Mouse (Mus musculus): ENCODE results near the gene Eif2ak1.
A peak's percentile ranks its signal among the peaks of the same experiment; 100 is the strongest.

Eif2ak1 gene

DNA sequence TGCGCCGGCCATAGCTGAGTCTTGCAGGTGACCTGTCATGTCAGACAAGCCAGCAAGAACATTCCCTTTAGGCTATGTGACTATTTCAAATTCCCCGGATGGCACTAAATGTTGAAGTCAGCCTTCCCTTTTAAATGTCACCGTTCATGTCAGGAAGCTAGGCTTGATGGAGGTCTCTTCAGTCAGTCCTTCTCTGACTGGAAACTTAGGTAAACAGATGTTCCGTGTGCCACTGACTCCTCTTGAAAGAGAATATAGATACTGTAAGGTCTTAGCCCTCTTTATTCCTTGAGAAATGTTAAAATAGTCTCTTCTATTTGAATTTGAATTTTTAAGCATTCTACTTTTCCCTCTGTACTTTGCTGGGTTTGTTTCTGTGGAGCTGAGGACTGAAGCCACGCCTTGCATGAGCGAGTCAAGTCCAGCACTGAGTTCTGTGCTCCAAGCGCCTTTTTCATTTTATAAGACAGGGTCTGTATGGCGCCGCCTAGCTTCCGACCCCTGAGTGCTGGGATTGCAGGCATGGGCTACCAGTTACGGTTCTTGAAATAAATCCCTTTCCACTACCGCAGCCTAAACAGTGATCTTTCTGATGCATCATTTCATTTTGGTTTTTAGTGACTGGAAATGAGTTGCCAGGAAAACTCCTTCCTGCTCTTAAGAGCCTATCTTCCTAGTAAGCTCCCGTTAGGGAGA lies 80.2 kb downstream of the Eif2ak1 start, which contains the start of gene Ankrd61:
Ankrd61 (minus strand) TSS at position 51 of the 696 bp plus-strand sequence.
- DNase-seq (ENCODE audit: low read depth) = no peak

GRCm38 (mm10) chr5:143902111-143902510 lies 84.5 kb downstream of the Eif2ak1 start:
- no peak for DNase-seq (ENCODE audit: low read depth)

DNA sequence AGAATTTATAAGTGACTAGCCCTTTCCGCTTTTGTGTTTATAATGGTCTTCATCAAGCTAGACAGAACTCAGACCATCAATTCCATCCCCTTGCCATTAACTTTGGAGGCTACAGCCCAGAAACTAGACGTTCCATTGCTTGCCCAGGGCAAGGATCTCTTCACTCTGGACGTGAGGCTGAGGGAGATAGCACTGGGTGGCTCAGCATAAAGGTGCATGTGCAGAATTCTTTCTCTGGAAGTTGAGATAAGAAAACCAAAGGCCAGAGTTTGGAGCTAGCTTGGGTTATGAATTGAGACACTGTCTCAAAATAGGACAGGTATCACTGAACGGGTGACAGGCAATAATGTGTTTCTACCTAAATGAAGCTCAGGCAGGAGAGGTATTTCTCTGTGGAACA lies 86.2 kb downstream of the Eif2ak1 start:
- no peak for DNase-seq (ENCODE audit: low read depth)

DNA sequence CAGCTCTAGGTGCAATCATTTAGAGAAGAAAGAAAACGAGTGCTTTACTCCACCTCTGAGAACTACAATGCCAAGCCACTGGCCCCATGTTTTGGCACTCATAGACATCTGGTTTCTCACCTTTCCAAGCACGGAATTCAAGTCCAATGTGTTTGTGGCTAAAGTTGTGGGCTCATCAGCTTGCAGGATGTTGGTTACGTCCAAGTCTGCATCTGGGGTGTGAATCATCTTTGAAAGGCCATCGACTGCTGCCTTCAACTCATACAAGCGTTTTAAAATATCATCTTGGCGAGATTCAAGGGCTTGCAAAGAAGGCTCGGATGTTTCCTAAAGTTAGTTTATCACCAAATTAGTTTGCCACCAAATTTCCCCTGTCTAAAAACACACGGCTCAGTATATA lies 88.8 kb downstream of the Eif2ak1 start:
- DNase-seq (ENCODE audit: low read depth) = no peak

DNA sequence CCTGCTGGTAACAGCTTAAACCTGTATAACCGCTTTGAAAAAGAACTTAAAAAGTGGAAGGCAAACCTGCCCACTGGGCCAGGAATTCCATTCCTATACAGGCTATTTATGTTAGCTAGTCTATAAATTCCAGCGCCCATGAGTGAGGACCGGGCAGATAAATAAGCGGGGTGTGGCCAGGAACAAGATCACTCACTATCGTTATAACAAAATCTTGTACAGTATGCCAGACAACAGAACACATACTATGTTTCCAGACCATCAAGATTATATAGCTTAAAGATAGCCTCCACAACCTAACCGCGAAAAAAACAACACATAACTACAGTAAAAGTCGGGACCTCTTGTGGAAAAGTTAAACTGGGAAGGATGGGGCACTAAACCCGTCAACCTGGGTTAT lies 91.3 kb downstream of the Eif2ak1 start:
- DNase-seq (ENCODE audit: low read depth) = no peak

- peak; percentile 99 for DNase-seq (ENCODE audit: low read depth)
These were observed 92.1 kb downstream of the Eif2ak1 start, which contains the start of the genes Aimp2 and Pms2 for GRCm38 (mm10) chr5:143909417-143910400. Gene Aimp2 (minus strand): TSS chr5:143909847. Gene Pms2 (plus strand): TSS chr5:143909964.

DNA sequence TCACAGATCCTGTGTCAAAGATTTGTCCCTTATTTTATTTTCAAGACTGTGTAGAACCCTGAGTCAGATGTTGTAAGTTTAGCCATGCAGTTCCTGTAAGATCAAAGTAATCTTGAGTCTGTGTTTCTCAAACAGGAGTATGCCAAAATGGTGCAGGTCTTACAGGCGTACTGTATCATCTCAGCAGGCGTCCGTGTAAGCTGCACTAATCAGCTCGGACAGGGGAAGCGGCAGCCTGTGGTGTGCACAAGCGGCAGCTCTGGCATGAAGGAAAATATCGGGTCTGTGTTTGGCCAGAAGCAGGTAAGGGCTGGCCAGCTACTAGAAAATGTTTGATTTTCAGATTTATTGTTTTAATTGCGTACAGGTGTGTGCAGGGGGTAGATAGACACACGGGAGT lies 98.6 kb downstream of the Eif2ak1 start:
- DNase-seq (ENCODE audit: low read depth) = no peak

GRCm38 (mm10) chr5:143917418-143917817 lies 99.8 kb downstream of the Eif2ak1 start:
- peak; percentile 50 for DNase-seq (ENCODE audit: low read depth)

GRCm38 (mm10) chr5:143918120-143918519 lies 100.5 kb downstream of the Eif2ak1 start:
- no peak for DNase-seq (ENCODE audit: low read depth)

DNA sequence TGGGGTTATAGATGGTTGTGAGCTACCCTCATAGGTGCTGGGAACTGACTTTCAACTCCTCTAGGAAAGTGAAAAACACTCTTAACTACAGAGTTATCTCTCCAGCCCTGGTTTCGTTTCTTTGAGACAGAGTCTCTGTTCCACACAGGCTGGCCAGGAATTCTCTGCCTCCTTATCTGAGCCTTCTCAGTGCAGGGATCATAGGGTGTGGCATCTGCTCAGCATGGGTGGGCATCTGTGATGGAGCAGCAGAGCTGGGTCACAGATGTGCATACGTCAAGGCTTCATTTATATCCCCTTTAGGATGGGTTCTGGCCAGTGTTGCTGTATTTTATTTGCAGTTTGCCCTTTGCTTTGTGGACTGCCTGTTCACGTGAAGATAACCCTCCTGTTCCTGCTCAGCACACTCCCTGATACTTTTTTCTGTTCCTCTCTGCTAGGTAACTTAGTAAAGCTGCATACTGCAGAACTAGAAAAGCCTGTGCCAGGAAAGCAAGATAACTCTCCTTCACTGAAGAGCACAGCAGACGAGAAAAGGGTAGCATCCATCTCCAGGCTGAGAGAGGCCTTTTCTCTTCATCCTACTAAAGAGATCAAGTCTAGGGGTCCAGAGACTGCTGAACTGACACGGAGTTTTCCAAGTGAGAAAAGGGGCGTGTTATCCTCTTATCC lies 107.3 kb downstream of the Eif2ak1 start:
- DNase-seq (ENCODE audit: low read depth) = no peak

GRCm38 (mm10) chr5:143927875-143928274 lies 110.3 kb downstream of the Eif2ak1 start, which contains the start of gene Gm42421:
Gene Gm42421 (plus strand): TSS chr5:143928175.
- no peak for DNase-seq (ENCODE audit: low read depth)

DNA sequence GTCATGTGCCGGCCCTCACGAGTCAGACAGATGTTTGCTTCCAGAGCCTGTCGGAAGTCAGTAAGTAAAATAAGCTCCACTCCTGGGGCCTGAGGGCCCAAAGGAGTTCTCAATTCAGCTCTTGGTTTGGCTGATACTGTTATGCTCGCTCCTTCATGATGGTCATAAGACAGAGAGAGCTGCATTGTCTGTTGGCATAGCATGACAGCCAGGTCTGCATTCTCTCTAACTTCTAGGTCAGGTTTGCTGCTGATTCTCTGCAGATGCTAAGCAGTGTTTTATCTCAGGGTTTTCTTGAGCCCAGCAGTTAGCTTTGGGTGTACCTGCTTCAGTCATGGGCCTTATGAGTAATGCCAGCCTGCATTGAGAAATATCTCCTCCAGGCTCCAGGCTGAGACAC lies 111.7 kb downstream of the Eif2ak1 start:
- DNase-seq (ENCODE audit: low read depth) = no peak

- DNase-seq (ENCODE audit: low read depth) = no peak
These were observed 113.1 kb downstream of the Eif2ak1 start for GRCm38 (mm10) chr5:143930656-143931055.

DNA sequence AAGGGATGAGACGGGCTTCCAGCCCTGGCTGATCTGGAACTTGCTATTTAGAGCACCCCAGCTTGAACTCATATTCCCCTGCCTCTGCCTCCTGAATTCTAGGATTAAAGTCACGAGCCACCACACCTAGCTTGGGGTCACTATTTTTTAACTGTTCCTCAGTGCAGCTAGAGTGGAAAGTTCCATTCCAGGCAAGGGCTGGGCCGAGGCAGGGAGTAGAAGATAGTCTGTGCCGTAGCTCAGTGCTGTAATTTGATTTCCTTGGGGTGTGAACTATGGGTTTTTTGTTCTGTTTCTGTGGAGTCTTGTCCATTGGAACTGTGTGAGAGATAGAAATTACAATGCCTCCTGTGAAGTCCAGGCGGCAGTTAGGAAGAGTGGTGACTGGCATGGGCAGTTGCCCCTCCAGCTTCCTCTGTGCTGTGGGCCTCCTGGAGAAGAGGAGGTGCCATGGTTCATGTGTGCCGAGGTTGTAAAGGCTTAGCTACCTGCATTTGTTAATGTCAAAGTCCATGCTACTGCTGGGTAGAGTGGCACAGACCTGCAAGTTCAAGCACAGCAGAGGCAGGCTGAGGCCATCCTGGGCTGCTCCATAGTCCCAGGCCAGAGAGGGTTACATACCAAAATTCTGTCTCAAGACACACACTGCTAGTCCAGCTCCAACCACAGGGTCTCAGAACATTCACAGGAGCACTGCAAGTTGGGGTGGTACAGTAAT lies 114.4 kb downstream of the Eif2ak1 start:
- DNase-seq (ENCODE audit: low read depth) = no peak

- DNase-seq (ENCODE audit: low read depth) = no peak
These were observed 115.2 kb downstream of the Eif2ak1 start, which contains the start of gene Rsph10b for GRCm38 (mm10) chr5:143932831-143933230. Gene Rsph10b (plus strand): TSS chr5:143933035.

DNA sequence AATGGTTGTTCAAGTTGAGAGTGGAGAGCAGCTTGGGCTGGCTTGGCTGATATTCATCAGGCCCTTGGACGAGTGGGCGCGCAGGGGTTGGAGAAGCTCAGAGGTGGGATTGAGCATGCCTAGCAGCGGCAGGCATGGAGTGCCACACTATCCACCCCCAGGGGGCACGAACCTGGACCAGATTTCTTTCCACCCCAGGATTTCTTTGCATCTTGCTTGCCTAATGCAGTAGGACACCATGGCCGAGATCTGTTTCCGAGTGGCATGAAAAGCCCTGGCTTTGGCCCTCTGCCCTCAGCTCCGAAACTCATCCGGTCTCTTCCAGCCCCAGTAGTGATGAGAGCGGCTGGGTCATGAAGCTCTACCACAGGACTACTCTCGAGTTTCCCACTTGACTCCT lies 115.8 kb downstream of the Eif2ak1 start:
- no peak for DNase-seq (ENCODE audit: low read depth)

- no peak for DNase-seq (ENCODE audit: low read depth)
These were observed 116.3 kb downstream of the Eif2ak1 start for GRCm38 (mm10) chr5:143933875-143934274.

GRCm38 (mm10) chr5:143936156-143936555 lies 118.6 kb downstream of the Eif2ak1 start:
- DNase-seq (ENCODE audit: low read depth) = no peak

DNA sequence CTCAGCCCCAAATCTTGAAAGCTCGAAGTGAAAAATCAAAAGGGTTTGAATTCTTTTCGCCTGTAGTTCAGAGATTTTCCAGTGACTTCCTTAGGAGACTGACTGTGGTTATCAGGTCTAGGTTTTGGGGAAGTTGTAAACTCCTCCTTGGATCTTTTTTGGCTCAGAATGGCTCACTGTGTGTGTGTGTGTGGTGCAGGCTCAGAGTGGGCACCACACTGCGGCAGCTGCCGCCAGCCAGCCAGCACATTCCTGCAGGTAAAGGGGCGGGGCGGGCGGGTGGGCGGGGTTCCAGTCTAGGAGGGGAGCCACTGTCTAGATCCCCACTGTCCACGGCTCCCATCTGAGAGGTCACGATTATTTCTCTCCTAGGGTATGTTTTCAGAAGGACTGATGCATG lies 124.0 kb downstream of the Eif2ak1 start:
- no peak for DNase-seq (ENCODE audit: low read depth)

- no peak for DNase-seq (ENCODE audit: low read depth)
These were observed 125.9 kb downstream of the Eif2ak1 start for GRCm38 (mm10) chr5:143943231-143944125.

Measured in c-Kit-positive CD71-negative TER-119-negative erythroid progenitor cells, embryonic 14.5 days (primary cell).